Mouse (Mus musculus): ENCODE data around the gene Sept3. TPM values are rescaled to one million over a fixed set of nuclear protein-coding genes. Genes with fewer than 3 reads are reported as not detected.
A peak's percentile ranks its signal among the peaks of the same experiment; 100 is the strongest.
"Not testable (repeated sequence)": the region's sequence is repeated elsewhere in the genome, so short reads cannot be mapped to it uniquely, and the experiment has no call there.

Sept3 gene
- polyA plus RNA-seq, 1 experiment from 2014 or later: 30.8 TPM

DNA sequence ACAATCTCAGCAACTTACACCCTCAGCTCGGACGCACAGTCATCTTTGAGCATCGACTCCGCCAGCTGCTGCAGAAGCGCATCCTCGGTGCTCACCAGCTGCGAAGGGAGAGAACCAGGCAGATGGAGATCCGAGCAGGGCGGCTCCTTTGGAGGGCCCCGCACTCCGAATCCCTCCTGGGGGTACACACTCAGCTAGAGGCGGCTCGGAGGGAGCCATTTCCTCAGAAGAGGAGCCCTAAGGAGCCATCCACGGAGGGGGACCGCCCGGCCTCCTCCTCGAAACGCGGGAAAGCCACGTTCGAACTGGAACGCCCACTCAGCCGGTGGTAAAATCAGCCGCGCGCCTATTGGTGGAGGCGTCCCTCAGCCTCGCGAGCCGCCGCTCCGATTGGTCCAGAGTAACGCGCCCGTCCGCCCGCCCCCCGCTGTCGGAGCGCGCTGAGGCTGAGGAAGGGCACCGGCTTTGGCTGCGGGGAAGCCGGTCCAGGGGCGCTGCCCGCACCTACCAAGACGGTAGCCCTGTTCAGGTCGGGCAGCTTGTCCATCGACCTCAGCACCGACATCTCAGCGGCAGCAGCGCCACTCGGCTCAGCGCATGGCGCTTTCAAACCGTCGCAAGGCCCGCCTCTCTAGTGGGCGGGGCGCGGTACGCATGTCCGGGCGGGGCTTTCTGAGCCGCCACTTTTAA is 30.4 kb upstream of the Sept3 start, which contains the start of gene Cenpm:
Cenpm (minus strand) TSS at position 634 of the 690 bp plus-strand sequence.
- peak within 1 kb of the TSS; percentile 68 for H3K4me3 ChIP-seq
- H3K9me3 ChIP-seq: no peaks in the 10 kb centered on the region
- peaks cover 2% of the 10 kb centered on the region; the same call in 1 of the 2 replicates for H3K36me3 ChIP-seq
- H3K4me1 ChIP-seq: peaks cover 15% of the 10 kb centered on the region
- peak within 1 kb of the TSS; percentile 76 for H3K9ac ChIP-seq
- ATAC-seq (ENCODE audit: insufficient number of reproducible peaks, insufficient read depth, low FRiP score, low TSS enrichment, low read depth): peak; percentile 96
- peak within 1 kb of the TSS; percentile 80 for H3K27ac ChIP-seq
- under 1% methylated on average over 65 of the region's 65 CpGs for WGBS
- peak within 1 kb of the TSS; percentile 92 for H3K4me2 ChIP-seq
- no peaks in the 10 kb centered on the region for H3K27me3 ChIP-seq

DNA sequence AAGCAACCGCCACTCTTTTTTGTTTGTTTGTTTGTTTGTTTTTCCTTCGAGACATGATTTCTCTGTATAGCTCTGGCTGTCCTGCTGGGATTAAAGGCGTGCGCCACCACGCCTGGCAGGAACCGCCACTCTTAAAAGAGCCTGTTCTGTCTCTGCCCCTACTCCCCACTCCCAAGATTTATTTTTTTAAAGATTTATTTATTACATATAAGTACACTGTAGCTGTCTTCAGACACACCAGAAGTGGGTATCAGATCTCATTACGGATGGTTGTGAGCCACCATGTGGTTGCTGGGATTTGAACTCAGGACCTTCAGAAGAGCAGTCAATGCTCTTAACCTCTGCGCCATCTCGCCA is 29.9 kb upstream of the Sept3 start:
- Histone ChIP-seq H3K4me2 (peak overlapping the region; percentile 92), H3K4me1 (peaks cover 15% of the 10 kb centered on the region), H3K27ac (peak overlapping the region; percentile 80; the same call in 1 of the 2 replicates), H3K4me3 (peak overlapping the region; percentile 68), H3K9ac (peak overlapping the region; percentile 76)
- 22% methylated on average over 9 of the region's 9 CpGs for WGBS
- not testable (repeated sequence) for H3K9me3 ChIP-seq; H3K27me3 ChIP-seq; ATAC-seq (ENCODE audit: insufficient number of reproducible peaks, insufficient read depth, low FRiP score, low TSS enrichment, low read depth); H3K36me3 ChIP-seq

DNA sequence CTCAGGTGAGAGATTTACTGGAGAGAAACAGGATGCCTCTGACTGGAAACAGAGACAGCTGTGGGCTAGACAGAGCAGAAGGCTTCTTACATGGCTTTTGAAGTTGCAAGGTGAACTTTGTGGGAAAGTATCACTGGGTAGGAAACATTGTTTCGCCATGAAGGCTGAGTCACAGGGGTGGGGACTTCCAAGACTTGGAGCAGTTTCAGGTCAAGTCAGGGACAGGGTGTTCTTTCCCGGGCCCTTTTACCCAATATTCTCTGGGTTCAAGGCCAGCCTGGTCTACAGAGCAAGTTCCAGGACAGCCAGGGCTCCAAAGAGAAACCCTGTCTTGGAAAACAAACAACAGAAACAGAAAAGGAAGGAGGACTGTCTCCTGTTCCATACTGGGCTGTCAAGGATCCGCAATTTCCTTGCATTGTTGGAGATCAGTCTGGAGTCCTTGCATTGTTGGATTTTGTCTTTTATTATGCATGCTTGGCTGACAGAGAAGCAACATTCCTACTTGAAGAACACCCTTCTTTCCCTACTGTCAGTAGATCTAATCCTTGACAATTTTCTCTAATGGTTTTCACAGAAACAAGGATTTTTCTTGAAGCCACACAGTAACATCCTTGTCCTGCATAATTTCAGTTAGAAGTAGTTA is 27.4 kb upstream of the Sept3 start:
- Histone ChIP-seq H3K4me2 (no peak overlapping the region), H3K4me1 (peaks cover 12% of the 10 kb centered on the region), H3K27me3 (no peaks in the 10 kb centered on the region), H3K9ac (no peak overlapping the region), H3K9me3 (no peaks in the 10 kb centered on the region), H3K27ac (no peak overlapping the region), H3K36me3 (no peaks in the 10 kb centered on the region), H3K4me3 (no peak overlapping the region)
- ATAC-seq (ENCODE audit: insufficient number of reproducible peaks, insufficient read depth, low FRiP score, low TSS enrichment, low read depth): no peak
- WGBS: 81% methylated on average over 3 of the region's 3 CpGs

DNA sequence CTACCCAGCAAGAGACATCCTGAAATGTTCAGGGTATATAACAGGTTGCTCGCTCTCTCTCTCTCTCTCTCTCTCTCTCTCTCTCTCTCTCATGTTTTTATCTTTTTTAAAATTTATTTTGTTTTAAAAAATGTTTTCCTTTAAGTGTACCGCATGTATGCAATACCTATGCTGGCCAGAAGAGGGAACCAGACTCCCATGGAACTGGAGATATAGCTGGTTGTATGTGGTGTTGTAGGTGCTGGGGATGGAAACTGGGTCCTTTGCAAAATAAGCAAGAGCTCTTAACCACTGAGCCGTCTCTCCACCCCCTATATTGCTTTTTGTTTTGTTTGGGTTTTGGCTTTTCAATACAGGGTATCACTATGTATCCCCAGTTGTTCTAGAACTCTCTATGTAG is 23.1 kb upstream of the Sept3 start:
- WGBS: 92% methylated on average over 3 of the region's 3 CpGs
- no peaks in the 10 kb centered on the region for H3K36me3 ChIP-seq
- H3K4me1 ChIP-seq: peaks cover 7% of the 10 kb centered on the region; the same call in 1 of the 2 replicates
- no peaks in the 10 kb centered on the region for H3K9me3 ChIP-seq
- peaks cover 9% of the 10 kb centered on the region; the same call in 1 of the 2 replicates for H3K27me3 ChIP-seq
- H3K4me3 ChIP-seq: no peak overlapping the region
- no peak overlapping the region for H3K9ac ChIP-seq
- no peak overlapping the region for H3K27ac ChIP-seq
- no peak for ATAC-seq (ENCODE audit: insufficient number of reproducible peaks, insufficient read depth, low FRiP score, low TSS enrichment, low read depth)
- H3K4me2 ChIP-seq: no peak overlapping the region

GRCm38 (mm10) chr15:82252097-82252496 is 22.6 kb upstream of the Sept3 start, which contains the start of gene 1500009C09Rik:
1500009C09Rik (plus strand) TSS chr15:82252397.
- WGBS: 83% methylated on average over 6 of the region's 6 CpGs

DNA sequence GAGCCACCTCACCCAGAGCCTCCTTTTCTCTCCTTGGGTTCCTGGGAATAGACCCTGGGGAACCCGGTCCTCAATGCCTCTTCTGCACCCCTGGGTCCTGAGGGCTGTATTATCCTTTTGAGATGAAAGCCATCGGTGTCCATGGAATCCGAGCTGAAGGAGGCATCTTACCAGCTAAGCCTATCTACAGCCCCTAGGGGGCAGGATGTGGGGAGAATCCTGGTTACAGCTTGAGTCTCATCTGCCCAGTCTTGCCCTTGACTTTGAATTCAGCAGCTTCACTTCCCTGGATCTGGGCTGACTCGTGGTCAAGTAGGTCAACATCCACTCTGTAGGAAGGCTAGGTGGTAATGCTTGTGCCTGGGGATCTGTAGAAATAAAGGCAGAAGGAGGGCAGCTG is 19.4 kb upstream of the Sept3 start:
- WGBS: 49% methylated on average over 4 of the region's 4 CpGs
- H3K27me3 ChIP-seq: peaks cover 18% of the 10 kb centered on the region; the same call in 1 of the 2 replicates

More at GRCm38 (mm10) chr15:82252097-82252496, 22.6 kb upstream of the Sept3 start, which contains the start of gene 1500009C09Rik:
- no peak within 1 kb of the TSS for H3K9ac ChIP-seq
- H3K27ac ChIP-seq: no peak within 1 kb of the TSS
- no peak within 1 kb of the TSS for H3K4me3 ChIP-seq
- no peaks in the 10 kb centered on the region for H3K9me3 ChIP-seq
- no peak for ATAC-seq (ENCODE audit: insufficient number of reproducible peaks, insufficient read depth, low FRiP score, low TSS enrichment, low read depth)
- H3K27me3 ChIP-seq: peaks cover 13% of the 10 kb centered on the region; the same call in 1 of the 2 replicates
- no peak within 1 kb of the TSS for H3K4me2 ChIP-seq
- H3K36me3 ChIP-seq: no peaks in the 10 kb centered on the region
- H3K4me1 ChIP-seq: peaks cover 7% of the 10 kb centered on the region; the same call in 1 of the 2 replicates

DNA sequence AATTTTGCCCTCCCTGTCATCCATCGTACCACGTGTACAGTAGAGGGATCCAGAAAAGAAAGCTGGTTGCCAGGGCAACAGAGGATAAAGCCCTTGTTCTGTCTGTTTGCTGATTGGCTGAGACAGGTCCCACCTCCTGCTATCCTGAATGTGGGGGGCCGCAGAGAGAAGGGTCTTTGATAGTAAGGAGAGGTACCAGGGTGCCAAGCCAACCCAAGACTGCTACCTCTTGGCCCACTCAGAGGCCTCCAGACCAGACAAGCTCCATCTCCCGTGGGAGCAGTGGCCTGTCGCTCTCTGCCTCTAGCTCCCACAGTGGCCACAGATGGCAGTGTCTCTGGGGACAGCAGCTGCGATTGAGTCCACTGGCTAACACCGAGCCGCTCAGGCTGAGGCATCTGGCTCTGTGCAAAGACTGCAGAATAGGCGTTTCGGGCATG is 18.7 kb upstream of the Sept3 start:
- ATAC-seq (ENCODE audit: insufficient number of reproducible peaks, insufficient read depth, low FRiP score, low TSS enrichment, low read depth): no peak
- peak overlapping the region; percentile 37; the same call in 1 of the 2 replicates for H3K9ac ChIP-seq
- H3K4me2 ChIP-seq: no peak overlapping the region
- no peaks in the 10 kb centered on the region for H3K9me3 ChIP-seq
- WGBS: 22% methylated on average over 10 of the region's 10 CpGs
- peaks cover 7% of the 10 kb centered on the region; the same call in 1 of the 2 replicates for H3K4me1 ChIP-seq
- H3K36me3 ChIP-seq: no peaks in the 10 kb centered on the region
- H3K4me3 ChIP-seq: no peak overlapping the region
- no peak overlapping the region for H3K27ac ChIP-seq
- H3K27me3 ChIP-seq: peaks cover 18% of the 10 kb centered on the region; the same call in 1 of the 2 replicates

More for the DNA sequence above, 19.4 kb upstream of the Sept3 start:
- H3K4me2 ChIP-seq: no peak overlapping the region
- no peak overlapping the region for H3K9ac ChIP-seq
- no peak for ATAC-seq (ENCODE audit: insufficient number of reproducible peaks, insufficient read depth, low FRiP score, low TSS enrichment, low read depth)
- no peak overlapping the region for H3K4me3 ChIP-seq
- no peak overlapping the region for H3K27ac ChIP-seq
- no peaks in the 10 kb centered on the region for H3K36me3 ChIP-seq
- no peaks in the 10 kb centered on the region for H3K9me3 ChIP-seq
- H3K4me1 ChIP-seq: peaks cover 7% of the 10 kb centered on the region; the same call in 1 of the 2 replicates

GRCm38 (mm10) chr15:82259510-82259909 is 15.2 kb upstream of the Sept3 start:
- H3K9me3 ChIP-seq: no peaks in the 10 kb centered on the region
- no peak overlapping the region for H3K27ac ChIP-seq
- no peaks in the 10 kb centered on the region for H3K36me3 ChIP-seq
- no peak for ATAC-seq (ENCODE audit: insufficient number of reproducible peaks, insufficient read depth, low FRiP score, low TSS enrichment, low read depth)
- peaks cover 9% of the 10 kb centered on the region; the same call in 1 of the 2 replicates for H3K4me1 ChIP-seq
- peaks cover 18% of the 10 kb centered on the region; the same call in 1 of the 2 replicates for H3K27me3 ChIP-seq
- no peak overlapping the region for H3K9ac ChIP-seq
- no peak overlapping the region for H3K4me3 ChIP-seq
- WGBS: 16% methylated on average over 16 of the region's 16 CpGs
- H3K4me2 ChIP-seq: no peak overlapping the region

DNA sequence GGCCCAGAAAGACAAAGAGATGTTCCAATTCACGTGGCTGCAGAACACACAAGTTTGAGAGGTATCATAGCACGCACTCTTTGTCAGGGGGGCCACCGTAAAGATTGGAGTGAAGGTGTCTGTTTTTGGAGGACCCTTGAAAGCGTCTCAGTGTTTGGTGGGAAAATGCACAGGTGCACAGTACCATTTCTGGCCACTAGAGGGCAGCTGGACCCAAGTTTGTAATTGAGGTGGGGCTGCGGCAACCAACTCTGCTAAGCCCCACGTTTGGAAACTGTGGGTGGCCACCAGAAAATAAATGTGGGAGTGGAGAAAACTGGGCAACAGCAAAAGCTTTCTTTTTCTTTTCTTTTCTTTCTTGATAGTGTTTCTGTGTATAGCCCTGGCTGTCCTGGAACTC is 8.3 kb upstream of the Sept3 start:
- no peak for ATAC-seq (ENCODE audit: insufficient number of reproducible peaks, insufficient read depth, low FRiP score, low TSS enrichment, low read depth)
- WGBS: 13% methylated on average over 6 of the region's 6 CpGs
- Histone ChIP-seq H3K9ac (no peak overlapping the region), H3K27ac (no peak overlapping the region), H3K4me1 (0 out of 2 replicates have a peak, but pooled peaks cover 4% of the 10 kb centered on the region), H3K27me3 (peaks cover 4% of the 10 kb centered on the region; the same call in 1 of the 2 replicates), H3K4me3 (no peak overlapping the region), H3K4me2 (no peak overlapping the region), H3K36me3 (no peaks in the 10 kb centered on the region), H3K9me3 (no peaks in the 10 kb centered on the region)

GRCm38 (mm10) chr15:82268185-82268584 is 6.5 kb upstream of the Sept3 start:
- Histone ChIP-seq H3K4me2 (no peak overlapping the region), H3K36me3 (no peaks in the 10 kb centered on the region), H3K9ac (no peak overlapping the region), H3K4me1 (0 out of 2 replicates have a peak, but pooled peaks cover 4% of the 10 kb centered on the region), H3K9me3 (no peaks in the 10 kb centered on the region), H3K27me3 (peaks cover 20% of the 10 kb centered on the region), H3K4me3 (no peak overlapping the region), H3K27ac (no peak overlapping the region)
- no peak for ATAC-seq (ENCODE audit: insufficient number of reproducible peaks, insufficient read depth, low FRiP score, low TSS enrichment, low read depth)
- 30% methylated on average over 3 of the region's 3 CpGs for WGBS

DNA sequence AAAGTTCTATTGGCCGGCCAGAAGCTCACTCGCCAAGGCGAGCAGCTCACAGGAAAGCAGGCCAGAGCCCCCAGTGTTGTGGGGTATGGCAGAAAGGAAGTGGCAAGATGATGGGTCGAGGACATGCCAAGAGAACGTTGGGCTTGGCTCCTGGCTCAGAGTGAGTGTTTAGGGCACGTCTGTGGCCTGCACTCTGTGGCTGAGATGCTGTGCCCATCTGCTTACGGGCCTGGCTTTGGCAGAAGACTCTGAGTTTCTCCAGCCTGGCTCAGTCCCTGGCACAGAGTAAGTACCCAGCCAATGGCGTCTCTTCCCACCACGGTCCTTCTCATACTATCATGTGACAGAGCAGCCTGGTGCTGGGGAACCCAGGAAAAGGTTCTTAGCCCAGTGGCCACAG is 5.9 kb upstream of the Sept3 start:
- H3K9ac ChIP-seq: no peak overlapping the region
- peaks cover 26% of the 10 kb centered on the region for H3K27me3 ChIP-seq
- no peak overlapping the region for H3K4me3 ChIP-seq
- WGBS: 85% methylated on average over 9 of the region's 9 CpGs
- H3K27ac ChIP-seq: no peak overlapping the region
- no peaks in the 10 kb centered on the region for H3K9me3 ChIP-seq
- H3K36me3 ChIP-seq: no peaks in the 10 kb centered on the region
- no peak overlapping the region for H3K4me2 ChIP-seq
- no peak for ATAC-seq (ENCODE audit: insufficient number of reproducible peaks, insufficient read depth, low FRiP score, low TSS enrichment, low read depth)
- 0 out of 2 replicates have a peak, but pooled peaks cover 4% of the 10 kb centered on the region for H3K4me1 ChIP-seq
